Mouse (Mus musculus) kidney, embryonic 15.5 days (tissue): ENCODE measurements around the gene C2cd4c. TPM values are rescaled to one million over a fixed set of nuclear protein-coding genes. Genes with fewer than 3 reads are reported as not detected.
A peak's percentile ranks its signal among the peaks of the same experiment; 100 is the strongest.

Source experiments
- ATAC-seq: fragments of 200-750 bp; cut with Nextera tagmentation; replicated peaks from 2 replicates; pipeline ENCODE4 v1.8.0; 2017; ENCODE audit warnings: moderate TSS enrichment; ENCODE audit not compliant: low FRiP score
- H3K27ac ChIP-seq: fragments of 300-500 bp; sonication (generic); 2 replicates; pipeline ENCODE4 v1.5.1; 2015; ENCODE audit warnings: mild to moderate bottlenecking, inconsistent platforms
- H3K27me3 ChIP-seq: fragments of 300-500 bp; sonication (generic); 2 replicates; pipeline ENCODE4 v1.6.1; 2015; ENCODE audit warnings: inconsistent platforms
- H3K36me3 ChIP-seq: fragments of 300-500 bp; sonication (generic); 2 replicates; pipeline ENCODE4 v1.6.1; 2015; ENCODE audit warnings: inconsistent platforms
- H3K4me1 ChIP-seq: fragments of 300-500 bp; sonication (generic); 2 replicates; pipeline ENCODE4 v1.6.1; 2015; ENCODE audit warnings: inconsistent platforms
- H3K4me2 ChIP-seq: fragments of 300-500 bp; sonication (generic); 2 replicates; pipeline ENCODE4 v1.6.1; 2015; ENCODE audit warnings: moderate library complexity, mild to moderate bottlenecking, inconsistent platforms
- H3K4me3 ChIP-seq: fragments of 300-500 bp; sonication (generic); replicated peaks from 2 replicates; pipeline ENCODE4 v1.5.1; 2015; ENCODE audit warnings: mild to moderate bottlenecking, inconsistent platforms
- H3K9ac ChIP-seq: fragments of 300-500 bp; sonication (generic); 2 replicates; pipeline ENCODE4 v1.6.1; 2015; ENCODE audit warnings: mild to moderate bottlenecking, inconsistent platforms
- H3K9me3 ChIP-seq: fragments of 300-500 bp; sonication (generic); replicated peaks from 2 replicates; pipeline ENCODE4 v1.6.1; 2016; ENCODE audit warnings: inconsistent platforms
- WGBS: fragments of 180-500 bp; shearing (Covaris S2); methylation state at CpG from one replicate; pipeline ENCODE4 v1.1.7; 2015; ENCODE audit warnings: mixed read lengths; 5-methylcytosine and 5-hydroxymethylcytosine counted together
- polyA plus RNA-seq: library from polyadenylated mRNA; unstranded; fragments of >200 nt; fragmentation: Nextera tagmentation; extraction: Ambion mirVana; gene quantifications from 2 replicates; pipeline ENCODE4 v1.2.1, GENCODE M21; 2015

The C2cd4c gene
- 0.05 TPM in 1 of 2 replicates, not detected in the other for polyA plus RNA-seq

DNA sequence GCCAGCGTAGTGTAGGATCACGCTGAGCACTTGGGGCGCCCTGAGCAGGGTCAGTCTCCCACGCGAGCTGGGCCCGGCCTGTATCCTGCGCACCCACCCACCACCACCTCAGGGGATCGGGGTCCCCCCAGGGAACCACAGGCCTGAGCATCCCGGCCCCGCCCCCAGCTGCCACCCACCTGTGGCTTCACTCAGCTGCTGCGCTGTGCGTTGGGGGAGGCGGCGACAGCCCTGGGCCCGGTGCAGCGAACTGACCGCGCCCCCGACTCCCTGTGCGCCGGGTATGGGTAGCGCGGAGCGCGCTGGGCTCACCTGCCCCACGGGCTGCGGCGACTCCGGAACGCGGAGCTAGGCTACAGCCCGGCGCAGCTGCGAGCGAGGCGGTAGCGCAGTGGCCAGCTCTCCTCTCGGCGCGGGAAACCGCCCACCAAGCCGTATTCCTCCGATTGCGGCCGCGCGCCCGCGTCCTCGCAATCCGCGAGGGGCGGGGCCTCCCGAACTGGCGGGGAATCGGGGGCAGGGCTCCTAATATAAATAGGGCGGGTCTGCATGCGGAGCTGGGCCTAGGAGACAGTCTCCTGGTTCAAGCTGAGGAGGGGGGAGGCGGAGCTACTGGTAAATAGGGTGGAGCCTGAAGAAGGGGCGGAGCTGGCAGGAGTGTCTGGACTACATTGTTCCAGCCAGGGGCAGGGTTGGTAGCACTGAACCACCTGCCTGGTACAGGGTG lies at the start of gene C2cd4c:
Gene C2cd4c, minus strand, starts transcription at position 448 of the 727 bp plus-strand sequence.
- peak; percentile 90 for ATAC-seq
- H3K27ac ChIP-seq: no peak within 1 kb of the TSS
- no peaks in the 10 kb centered on the region for H3K36me3 ChIP-seq
- H3K4me3 ChIP-seq: peak within 1 kb of the TSS; percentile 62
- WGBS: 1% methylated on average over 60 of the region's 60 CpGs
- peak within 1 kb of the TSS; percentile 61 for H3K9ac ChIP-seq
- no peaks in the 10 kb centered on the region for H3K9me3 ChIP-seq
- H3K4me2 ChIP-seq: peak within 1 kb of the TSS; percentile 99
- H3K27me3 ChIP-seq: peaks cover 39% of the 10 kb centered on the region
- peaks cover 31% of the 10 kb centered on the region for H3K4me1 ChIP-seq

DNA sequence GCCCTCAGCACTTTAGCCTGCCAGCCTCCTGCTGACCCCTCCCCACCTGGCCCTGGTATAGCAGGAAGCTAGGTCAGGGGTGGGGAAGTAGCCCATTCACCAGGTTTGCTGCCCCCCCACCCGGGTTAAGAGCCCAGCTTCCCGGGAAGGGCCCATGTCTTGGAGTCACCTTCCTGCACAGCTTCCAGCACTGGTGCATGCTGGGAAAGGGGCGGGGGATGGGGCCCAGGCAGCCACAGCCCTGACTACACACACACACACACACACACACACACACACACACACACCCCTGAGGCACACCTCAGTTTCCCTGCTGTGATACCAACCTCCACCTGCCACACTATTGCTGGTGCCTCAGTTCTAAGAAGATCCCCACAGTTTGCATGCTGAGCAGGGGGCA lies 48.0 kb upstream of the C2cd4c start:
- H3K9me3 ChIP-seq: no peaks in the 10 kb centered on the region
- H3K27ac ChIP-seq: no peak overlapping the region
- H3K4me1 ChIP-seq: peaks cover 19% of the 10 kb centered on the region
- ATAC-seq: no peak
- no peak overlapping the region for H3K4me2 ChIP-seq
- no peaks in the 10 kb centered on the region for H3K36me3 ChIP-seq
- WGBS: 21% methylated on average over 2 of the region's 3 CpGs
- H3K27me3 ChIP-seq: no peaks in the 10 kb centered on the region
- no peak overlapping the region for H3K9ac ChIP-seq
- H3K4me3 ChIP-seq: no peak overlapping the region

DNA sequence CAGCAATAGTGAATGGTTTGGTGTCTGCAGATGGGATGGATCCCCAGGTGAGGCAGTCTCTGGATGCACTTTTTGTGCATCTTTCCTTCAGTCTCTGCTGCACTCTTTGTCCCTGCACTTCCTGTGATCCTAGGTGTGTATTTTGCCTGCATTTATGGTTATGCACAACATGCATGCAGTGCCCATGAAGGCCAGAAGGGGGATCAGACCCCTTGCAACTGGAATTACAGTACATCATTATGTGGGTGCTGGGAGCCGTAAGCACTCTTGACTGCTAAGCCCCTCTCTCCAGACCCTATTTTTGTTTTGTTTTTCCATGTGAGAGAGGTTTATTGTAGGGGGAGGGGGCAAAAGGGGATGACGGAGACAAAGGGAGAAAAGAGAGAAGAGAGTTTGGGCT lies 46.5 kb upstream of the C2cd4c start:
- 74% methylated on average over 2 of the region's 2 CpGs for WGBS
- H3K27me3 ChIP-seq: peaks cover 9% of the 10 kb centered on the region; the same call in 1 of the 2 replicates
- H3K27ac ChIP-seq: no peak overlapping the region
- H3K4me3 ChIP-seq: no peak overlapping the region
- H3K9me3 ChIP-seq: no peaks in the 10 kb centered on the region
- H3K4me1 ChIP-seq: peaks cover 19% of the 10 kb centered on the region
- H3K36me3 ChIP-seq: no peaks in the 10 kb centered on the region
- ATAC-seq: no peak
- no peak overlapping the region for H3K4me2 ChIP-seq
- no peak overlapping the region for H3K9ac ChIP-seq

DNA sequence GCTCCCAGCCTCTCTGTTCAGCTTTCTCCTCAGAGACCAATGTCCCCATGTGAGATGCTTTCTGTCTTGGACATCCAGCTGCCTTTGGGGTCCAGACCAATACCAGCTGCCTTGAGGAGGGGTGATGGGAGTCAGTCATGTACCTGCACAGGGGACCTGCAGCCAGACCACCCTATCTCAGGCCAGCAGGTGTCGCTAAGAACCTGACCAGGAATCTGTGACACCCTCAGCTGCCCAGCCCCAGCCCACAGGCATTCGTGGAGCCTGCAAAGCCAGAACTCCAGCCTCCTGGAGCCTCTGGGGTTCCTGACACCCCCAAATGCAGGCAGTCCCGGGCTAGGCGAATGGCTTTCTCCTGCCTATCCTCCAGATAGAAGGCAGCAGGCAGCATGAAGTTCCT lies 45.0 kb upstream of the C2cd4c start:
- Histone ChIP-seq H3K9ac (no peak overlapping the region), H3K36me3 (no peaks in the 10 kb centered on the region), H3K27me3 (peaks cover 17% of the 10 kb centered on the region), H3K4me1 (peaks cover 9% of the 10 kb centered on the region), H3K27ac (no peak overlapping the region), H3K4me3 (no peak overlapping the region), H3K9me3 (no peaks in the 10 kb centered on the region), H3K4me2 (no peak overlapping the region)
- WGBS: 13% methylated on average over 4 of the region's 4 CpGs
- ATAC-seq: 0 out of 2 replicates have a peak, but pooled peaks have one; percentile 40

DNA sequence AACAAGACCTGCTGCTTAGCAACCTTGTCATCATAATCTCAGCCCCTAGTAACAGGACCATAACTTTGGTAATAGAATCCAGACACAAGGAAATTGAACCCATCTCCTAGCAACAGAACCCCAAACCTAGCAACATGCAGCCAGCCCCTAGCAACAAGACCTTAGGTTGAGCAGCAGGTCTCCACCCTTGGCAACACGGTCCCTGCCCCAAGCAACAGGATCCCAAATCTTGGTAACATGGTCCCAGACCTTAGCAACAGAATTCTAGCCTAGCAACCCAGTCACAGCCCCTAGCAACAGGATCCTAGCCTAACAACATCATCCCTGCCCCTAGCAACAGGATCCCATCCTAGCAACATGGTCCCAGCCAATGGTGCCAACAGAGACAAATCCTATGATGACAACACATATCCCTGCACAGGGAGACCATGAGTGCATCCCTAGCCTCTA lies 41.1 kb upstream of the C2cd4c start:
- WGBS: 34% methylated on average over 1 of the region's 1 CpGs
- no peaks in the 10 kb centered on the region for H3K36me3 ChIP-seq

DNA sequence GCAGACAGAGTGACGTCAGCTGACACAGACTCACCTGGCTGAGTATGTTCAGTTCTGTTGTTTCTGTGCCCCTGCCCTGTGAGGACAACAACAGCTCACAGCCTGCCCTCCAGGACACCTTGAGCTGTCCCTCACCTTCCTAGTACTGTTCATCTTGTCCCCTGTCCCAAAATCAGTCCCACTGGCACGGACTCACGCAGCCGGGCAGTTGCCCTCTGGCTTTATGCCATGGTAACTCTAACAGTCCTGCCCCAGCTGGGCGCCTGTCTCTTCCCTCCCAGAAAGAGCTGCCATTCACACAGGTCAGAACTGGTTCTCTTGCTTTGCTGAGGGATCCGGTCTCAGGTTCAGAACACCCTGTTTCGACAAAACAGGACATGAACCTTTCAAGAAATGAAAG lies 39.0 kb upstream of the C2cd4c start:
- ATAC-seq: no peak
- Histone ChIP-seq H3K9me3 (no peaks in the 10 kb centered on the region), H3K4me2 (no peak overlapping the region), H3K4me1 (no peaks in the 10 kb centered on the region), H3K4me3 (no peak overlapping the region), H3K27ac (no peak overlapping the region), H3K36me3 (no peaks in the 10 kb centered on the region), H3K9ac (no peak overlapping the region), H3K27me3 (peaks cover 23% of the 10 kb centered on the region)
- WGBS: 83% methylated on average over 7 of the region's 7 CpGs

More for the DNA sequence above, 41.1 kb upstream of the C2cd4c start:
- Histone ChIP-seq H3K9ac (no peak overlapping the region), H3K4me1 (no peaks in the 10 kb centered on the region), H3K4me3 (no peak overlapping the region), H3K4me2 (no peak overlapping the region), H3K27ac (no peak overlapping the region), H3K9me3 (no peaks in the 10 kb centered on the region), H3K27me3 (peaks cover 23% of the 10 kb centered on the region)
- ATAC-seq: no peak

DNA sequence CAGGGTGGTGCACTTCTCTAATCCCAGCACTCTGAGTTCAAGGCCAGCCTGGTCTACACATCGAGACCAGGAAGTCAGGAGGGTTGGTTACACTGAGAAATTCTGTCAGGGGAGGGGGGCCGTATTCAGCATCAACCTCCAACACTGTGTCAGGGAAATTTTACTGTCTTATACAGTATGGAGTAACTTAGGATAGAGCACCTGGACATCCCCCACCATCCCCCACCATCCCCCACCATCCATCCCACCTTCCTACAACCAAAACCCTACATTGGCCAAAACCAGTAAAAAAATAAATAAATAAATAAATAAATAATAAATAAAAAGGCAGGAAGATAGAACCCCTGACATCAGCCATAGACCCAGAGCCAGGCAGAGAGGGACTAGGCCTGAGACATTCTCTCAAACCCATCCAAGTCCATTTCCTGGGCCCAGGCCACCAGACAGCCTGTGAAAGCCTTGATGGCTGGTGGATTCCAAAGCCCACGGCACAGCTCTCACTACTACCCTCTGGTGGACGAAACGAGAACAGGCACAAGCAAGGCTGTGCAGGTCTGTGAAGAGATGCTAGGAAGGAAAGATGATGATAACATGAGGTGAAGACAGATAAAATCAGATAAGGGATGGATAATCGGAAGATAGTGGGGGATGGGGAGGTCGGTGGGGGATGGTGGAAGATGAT lies 35.4 kb upstream of the C2cd4c start:
- no peak overlapping the region for H3K4me3 ChIP-seq
- peak; percentile 27; the same call in 1 of the 2 replicates for ATAC-seq
- 33% methylated on average over 7 of the region's 7 CpGs for WGBS
- no peaks in the 10 kb centered on the region for H3K36me3 ChIP-seq
- H3K9me3 ChIP-seq: no peaks in the 10 kb centered on the region
- no peak overlapping the region for H3K4me2 ChIP-seq
- H3K9ac ChIP-seq: no peak overlapping the region
- no peaks in the 10 kb centered on the region for H3K4me1 ChIP-seq
- H3K27ac ChIP-seq: no peak overlapping the region
- peaks cover 9% of the 10 kb centered on the region for H3K27me3 ChIP-seq

DNA sequence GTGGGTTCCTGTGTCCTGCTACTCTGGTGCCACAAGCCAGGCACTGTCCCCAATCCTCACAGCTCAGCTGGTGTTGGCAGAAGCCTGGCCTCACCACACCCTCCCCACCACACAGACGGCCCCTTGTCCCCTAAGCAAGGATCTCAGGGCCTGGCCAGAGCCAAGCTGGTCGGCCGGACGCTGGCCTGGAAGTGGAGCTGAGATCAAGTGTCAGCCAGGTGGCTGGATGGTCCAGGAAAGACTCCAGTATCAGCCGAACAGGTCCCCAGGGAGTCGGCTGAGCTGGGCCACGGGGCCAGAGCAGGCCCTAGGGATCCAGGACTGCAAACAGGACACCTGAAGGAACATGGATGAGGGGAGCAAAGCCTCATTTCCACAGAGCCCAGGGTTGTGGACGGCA lies 31.9 kb upstream of the C2cd4c start, which contains the start of gene Odf3l2:
Gene Odf3l2, minus strand, starts transcription at position 28 of the 400 bp plus-strand sequence.
- Histone ChIP-seq H3K4me2 (no peak within 1 kb of the TSS), H3K4me3 (no peak within 1 kb of the TSS), H3K27ac (no peak within 1 kb of the TSS), H3K4me1 (no peaks in the 10 kb centered on the region), H3K9ac (no peak within 1 kb of the TSS), H3K9me3 (no peaks in the 10 kb centered on the region), H3K27me3 (no peaks in the 10 kb centered on the region; the same call in 1 of the 2 replicates), H3K36me3 (no peaks in the 10 kb centered on the region)
- ATAC-seq: no peak
- WGBS: 51% methylated on average over 8 of the region's 8 CpGs

DNA sequence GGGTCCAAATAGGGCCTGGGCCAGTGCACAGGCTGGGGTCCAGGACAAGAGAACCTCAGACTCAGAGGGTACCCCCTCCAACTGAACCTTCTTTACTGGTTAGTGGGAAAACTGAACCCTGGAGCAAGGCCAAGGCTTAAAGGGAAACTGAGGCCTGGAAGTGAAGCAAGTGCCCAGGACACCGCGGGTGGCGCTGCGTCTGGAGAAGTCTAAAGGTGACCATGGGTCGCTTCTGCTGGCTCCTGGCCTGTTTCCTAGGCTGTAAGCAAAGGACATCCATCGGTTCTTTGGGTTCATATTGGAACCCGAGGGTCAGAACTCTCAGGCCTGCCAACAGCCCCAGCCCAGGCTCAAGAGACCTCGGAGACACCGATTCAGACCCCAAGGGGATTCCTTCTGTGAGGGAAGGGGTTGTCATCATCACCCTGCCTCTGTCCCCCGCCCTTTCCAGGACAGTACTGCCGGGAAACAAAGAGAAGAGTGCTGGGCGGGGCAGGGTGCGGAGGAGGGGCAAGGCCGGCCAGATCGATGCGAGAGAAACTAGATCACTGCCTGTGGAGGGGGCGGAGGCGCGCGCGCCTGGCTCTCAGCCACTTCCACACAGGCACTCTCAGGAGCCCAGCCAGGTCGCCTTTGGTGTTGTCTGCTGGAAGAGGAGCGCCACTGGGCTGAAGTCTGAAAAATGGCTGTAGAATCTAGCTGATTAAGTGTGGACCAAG lies 24.8 kb upstream of the C2cd4c start:
- Histone ChIP-seq H3K4me3 (peak overlapping the region; percentile 77), H3K4me1 (peaks cover 40% of the 10 kb centered on the region), H3K9ac (0 out of 2 replicates have a peak overlapping the region, but pooled peaks have one; percentile 26), H3K9me3 (no peaks in the 10 kb centered on the region), H3K27me3 (peaks cover 25% of the 10 kb centered on the region), H3K4me2 (peak overlapping the region; percentile 89), H3K27ac (0 out of 2 replicates have a peak overlapping the region, but pooled peaks have one; percentile 14), H3K36me3 (no peaks in the 10 kb centered on the region)
- peak; percentile 50 for ATAC-seq
- 7% methylated on average over 23 of the region's 23 CpGs for WGBS

DNA sequence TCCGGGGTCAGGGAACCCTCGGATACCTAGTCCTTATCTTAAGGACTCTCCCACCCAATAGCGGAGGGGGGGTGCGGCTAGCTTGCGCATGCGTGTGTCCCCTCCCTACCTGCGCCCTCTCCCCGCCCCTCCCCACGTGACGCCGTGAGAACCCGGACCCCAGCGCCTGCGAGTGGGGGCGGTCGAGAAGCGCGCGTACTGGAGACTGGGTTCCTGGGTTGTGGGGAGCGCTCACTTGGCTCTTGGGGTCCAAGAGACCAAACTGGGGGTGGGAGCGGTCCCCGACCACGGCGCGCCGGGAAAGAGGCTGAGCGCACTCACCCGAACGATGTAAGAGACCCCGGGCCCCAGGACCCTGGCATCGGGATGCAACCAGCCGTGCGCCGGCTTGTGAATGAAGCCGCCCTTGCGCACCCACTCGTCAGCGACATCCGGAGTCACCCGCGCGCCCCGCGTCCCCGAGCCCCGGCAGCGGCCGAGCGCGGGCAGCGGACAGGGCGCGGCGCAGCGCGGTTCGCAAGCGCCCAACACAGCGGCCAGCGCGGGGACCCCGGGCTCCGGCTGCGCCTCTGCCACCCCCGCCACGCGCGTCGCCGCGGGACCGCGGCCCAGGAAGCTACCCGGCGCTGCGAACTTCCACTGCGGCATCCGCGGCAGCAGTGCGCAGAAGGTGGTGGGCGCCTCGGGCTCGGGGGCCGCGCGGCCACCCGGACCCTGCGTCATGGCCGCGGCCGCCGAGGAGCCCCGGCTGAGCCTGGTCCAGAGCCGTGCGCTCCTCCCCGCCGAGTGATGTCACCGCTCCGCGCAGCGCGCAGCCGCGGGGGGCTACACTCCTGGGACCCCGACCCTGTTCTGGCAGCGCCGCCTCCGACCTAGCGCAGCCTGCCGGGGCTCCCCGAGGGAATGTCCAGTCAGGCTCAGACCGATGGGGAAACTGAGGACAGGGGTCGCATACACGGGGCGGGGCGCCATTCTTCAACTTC lies 23.6 kb upstream of the C2cd4c start, which contains the start of gene Shc2:
Gene Shc2, minus strand, starts transcription at position 791 of the 983 bp plus-strand sequence.
- peaks cover 50% of the 10 kb centered on the region for H3K4me1 ChIP-seq
- no peaks in the 10 kb centered on the region for H3K36me3 ChIP-seq
- H3K27me3 ChIP-seq: peaks cover 25% of the 10 kb centered on the region
- H3K9ac ChIP-seq: peak within 1 kb of the TSS; percentile 74
- peak; percentile 79 for ATAC-seq
- peak within 1 kb of the TSS; percentile 77 for H3K4me3 ChIP-seq
- peak within 1 kb of the TSS; percentile 89 for H3K4me2 ChIP-seq
- H3K27ac ChIP-seq: peak within 1 kb of the TSS; percentile 69
- no peaks in the 10 kb centered on the region for H3K9me3 ChIP-seq
- under 1% methylated on average over 105 of the region's 116 CpGs for WGBS

DNA sequence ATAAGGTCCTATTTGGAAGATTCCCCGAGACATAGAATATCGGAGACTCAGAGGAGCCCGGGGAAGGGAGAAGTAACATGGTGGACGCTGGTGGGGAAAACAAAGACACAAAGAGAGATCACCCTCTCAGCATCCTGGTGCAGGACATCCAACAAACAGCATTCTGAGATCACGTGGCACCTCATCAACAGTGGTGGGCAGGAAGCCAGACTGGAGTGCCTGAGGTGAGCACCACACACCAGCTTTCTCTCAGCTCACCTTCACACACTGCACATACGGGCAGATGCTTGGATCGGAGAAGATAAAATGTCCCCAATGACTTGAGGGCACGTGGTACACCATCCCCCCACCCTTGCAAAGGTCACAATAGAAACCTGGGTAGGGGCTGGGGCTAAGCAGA lies 22.5 kb upstream of the C2cd4c start:
- no peak for ATAC-seq
- WGBS: 81% methylated on average over 8 of the region's 8 CpGs

More for the DNA sequence above, 22.5 kb upstream of the C2cd4c start:
- Histone ChIP-seq H3K4me1 (peaks cover 50% of the 10 kb centered on the region), H3K27me3 (peaks cover 25% of the 10 kb centered on the region), H3K36me3 (no peaks in the 10 kb centered on the region), H3K27ac (no peak overlapping the region), H3K4me2 (peak overlapping the region; percentile 89; the same call in 1 of the 2 replicates), H3K4me3 (no peak overlapping the region), H3K9me3 (no peaks in the 10 kb centered on the region), H3K9ac (no peak overlapping the region)
